Mouse (Mus musculus) kidney, postnatal 0 days (tissue): Measurements from ENCODE around the gene Tespa1. TPM values are rescaled to one million over a fixed set of nuclear protein-coding genes. Genes with fewer than 3 reads are reported as not detected.
"Not testable (repeated sequence)": the region's sequence is repeated elsewhere in the genome, so short reads cannot be mapped to it uniquely, and the experiment has no call there.

Experiments used
- ATAC-seq: fragments of 200-750 bp; cut with Nextera tagmentation; replicated peaks from 2 replicates; pipeline ENCODE4 v1.8.0; 2017; ENCODE audit warnings: low read depth, moderate number of reproducible peaks, moderate TSS enrichment, moderate library complexity; ENCODE audit not compliant: low FRiP score
- DNase-seq: peaks from one replicate; pipeline ENCODE4 v3.0.0-alpha.2; 2016; ENCODE audit warnings: low spot score
- H3K27ac ChIP-seq: fragments of 300-500 bp; sonication (generic); 2 replicates; pipeline ENCODE4 v1.5.1; 2014; ENCODE audit warnings: mild to moderate bottlenecking
- H3K27me3 ChIP-seq: fragments of 300-500 bp; sonication (generic); 2 replicates; pipeline ENCODE4 v1.6.1; 2014; ENCODE audit warnings: low read length, mixed read lengths; ENCODE audit not compliant: insufficient read depth
- H3K36me3 ChIP-seq: fragments of 300-500 bp; sonication (generic); 2 replicates; pipeline ENCODE4 v1.6.1; 2014; ENCODE audit warnings: low read length, mixed read lengths; ENCODE audit not compliant: insufficient read depth
- H3K4me1 ChIP-seq: fragments of 300-500 bp; sonication (generic); replicated peaks from 2 replicates; pipeline ENCODE4 v1.6.1; 2014; ENCODE audit warnings: antibody characterized with exemption, low read length, mixed read lengths; ENCODE audit not compliant: insufficient read depth
- H3K4me2 ChIP-seq: fragments of 300-500 bp; sonication (generic); 2 replicates; pipeline ENCODE4 v1.6.1; 2014; ENCODE audit warnings: mild to moderate bottlenecking, low read length, moderate library complexity, mixed read lengths
- H3K4me3 ChIP-seq: fragments of 300-500 bp; sonication (generic); replicated peaks from 2 replicates; pipeline ENCODE4 v1.5.1; 2014; ENCODE audit warnings: low read depth, low read length
- H3K9ac ChIP-seq: fragments of 300-500 bp; sonication (generic); 2 replicates; pipeline ENCODE4 v1.6.1; 2014; ENCODE audit warnings: low read depth, low read length
- H3K9me3 ChIP-seq: fragments of 300-500 bp; sonication (generic); replicated peaks from 2 replicates; pipeline ENCODE4 v1.6.1; 2016; ENCODE audit warnings: low read length, inconsistent platforms, mixed read lengths
- CTCF ChIP-seq: IDR thresholded peaks from 2 replicates; pipeline ENCODE4 v1.5.1; 2016; ENCODE audit warnings: antibody characterized with exemption, low read depth, mild to moderate bottlenecking, moderate library complexity
- WGBS: fragments of 180-500 bp; shearing (Covaris S2); extraction: QIAGEN DNeasy Blood & Tissue Kit; methylation state at CpG from one replicate; pipeline ENCODE4 v1.1.7; 2014; 5-methylcytosine and 5-hydroxymethylcytosine counted together
- polyA plus RNA-seq: library from polyadenylated mRNA; unstranded; fragments of >200 nt; fragmentation: Nextera tagmentation; extraction: Ambion mirVana; gene quantifications from 2 replicates; pipeline ENCODE4 v1.2.1, GENCODE M21; 2015

Tespa1 gene
- polyA plus RNA-seq, 1 experiment from 2014 or later: 0.14 TPM

DNA sequence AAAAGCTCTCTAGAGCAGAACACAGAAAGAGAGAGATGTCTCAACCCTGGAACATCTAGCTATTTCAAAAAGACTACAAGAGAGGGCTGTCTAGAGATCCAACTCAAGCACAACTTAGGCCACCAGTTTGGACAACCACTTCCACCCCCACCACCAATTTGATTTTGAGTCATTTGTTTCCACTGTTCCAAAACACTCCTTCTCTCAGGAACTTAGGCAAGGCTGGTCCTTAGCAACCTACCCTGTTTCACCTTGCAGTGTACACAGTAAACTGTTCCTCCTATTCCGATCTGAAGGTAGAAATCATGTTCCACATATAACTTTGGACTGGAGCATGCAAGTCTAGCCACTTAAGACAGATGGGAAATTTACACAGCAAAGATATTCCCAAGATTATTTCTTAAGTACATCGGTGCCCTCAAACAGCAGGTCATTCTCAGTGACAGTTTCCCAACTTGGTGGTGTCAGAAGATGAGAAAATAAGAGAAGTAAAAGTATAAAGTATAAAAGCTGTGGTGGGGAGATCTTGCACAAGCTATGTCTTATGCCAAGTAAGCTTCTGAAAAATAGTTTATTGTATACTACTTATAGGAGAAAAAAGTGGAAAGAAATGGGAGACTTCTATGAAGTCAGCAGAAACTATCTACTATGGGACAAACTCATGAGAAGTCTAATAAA is 47.5 kb downstream of the Tespa1 start:
- no peaks in the 10 kb centered on the region for H3K4me1 ChIP-seq
- ATAC-seq (no peak), DNase-seq (no peak)
- no peaks in the 10 kb centered on the region for H3K27me3 ChIP-seq
- no peak overlapping the region for H3K4me2 ChIP-seq
- no peaks in the 10 kb centered on the region for H3K9me3 ChIP-seq
- TF ChIP-seq CTCF: no peak
- H3K27ac ChIP-seq: no peak overlapping the region
- H3K36me3 ChIP-seq: no peaks in the 10 kb centered on the region
- 78% methylated on average over 2 of the region's 2 CpGs for WGBS
- no peak overlapping the region for H3K4me3 ChIP-seq
- H3K9ac ChIP-seq: no peak overlapping the region

DNA sequence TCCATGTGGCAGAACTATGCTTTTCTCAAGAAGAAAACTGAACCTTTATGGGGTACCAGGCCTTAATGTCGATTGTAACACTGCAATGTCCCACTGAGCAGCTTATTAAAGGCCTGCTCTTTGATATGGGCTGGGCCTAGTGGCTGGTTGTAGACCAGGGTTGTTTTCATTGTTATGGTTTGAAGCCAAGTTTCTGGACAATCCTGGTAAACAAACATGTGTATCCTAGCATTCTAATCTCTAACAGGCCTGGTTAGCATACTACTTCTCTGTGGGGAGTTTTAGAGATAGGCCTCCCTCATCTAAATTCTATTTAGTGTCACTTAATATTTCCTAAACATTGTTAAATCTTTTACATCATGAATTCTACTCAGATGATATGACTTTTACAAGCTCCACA is 49.0 kb downstream of the Tespa1 start:
- Histone ChIP-seq H3K9ac (no peak overlapping the region), H3K4me2 (no peak overlapping the region), H3K27me3 (no peaks in the 10 kb centered on the region), H3K36me3 (no peaks in the 10 kb centered on the region), H3K9me3 (no peaks in the 10 kb centered on the region), H3K4me1 (no peaks in the 10 kb centered on the region), H3K27ac (no peak overlapping the region), H3K4me3 (no peak overlapping the region)
- no peak for TF ChIP-seq CTCF
- DNase-seq: no peak
- no peak for ATAC-seq
- WGBS: 52% methylated on average over 1 of the region's 1 CpGs

DNA sequence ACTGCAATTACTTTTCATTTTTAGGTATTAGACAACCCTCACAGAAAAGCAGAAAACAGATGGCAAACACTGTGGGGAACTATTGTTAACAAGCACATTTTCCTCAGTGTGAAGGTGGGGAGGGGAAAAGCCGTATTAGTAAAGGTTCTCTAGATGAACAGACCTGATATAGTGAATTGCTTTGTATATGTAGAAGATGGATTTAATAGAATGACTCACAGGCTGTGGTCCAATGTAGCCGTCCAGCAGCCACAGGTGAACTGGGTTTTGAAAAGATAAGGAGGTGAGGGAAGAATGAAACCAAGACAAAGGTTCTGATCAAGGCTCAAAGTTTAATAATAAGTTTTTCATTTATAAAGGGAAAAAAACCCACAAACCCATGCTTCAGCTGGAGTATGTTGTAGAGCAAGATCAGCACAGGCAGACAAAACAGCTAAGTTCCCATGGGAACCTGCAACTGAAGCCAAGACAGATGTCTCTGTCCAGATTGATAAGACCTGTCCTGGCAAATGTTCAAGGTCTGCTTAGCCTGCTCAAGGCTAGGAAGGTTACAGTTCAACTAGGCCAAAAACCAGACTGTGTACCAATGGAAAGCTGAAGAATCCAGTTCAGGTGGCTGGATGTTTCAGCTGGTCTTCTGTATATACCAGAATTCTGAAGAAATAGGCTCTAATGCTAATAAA is 50.0 kb downstream of the Tespa1 start:
- no peak for ATAC-seq
- TF ChIP-seq CTCF: no peak
- Histone ChIP-seq H3K9ac (no peak overlapping the region), H3K27me3 (no peaks in the 10 kb centered on the region), H3K4me3 (no peak overlapping the region), H3K9me3 (no peaks in the 10 kb centered on the region), H3K4me1 (no peaks in the 10 kb centered on the region), H3K36me3 (no peaks in the 10 kb centered on the region), H3K4me2 (no peak overlapping the region), H3K27ac (no peak overlapping the region)
- 78% methylated on average over 2 of the region's 2 CpGs for WGBS
- no peak for DNase-seq

DNA sequence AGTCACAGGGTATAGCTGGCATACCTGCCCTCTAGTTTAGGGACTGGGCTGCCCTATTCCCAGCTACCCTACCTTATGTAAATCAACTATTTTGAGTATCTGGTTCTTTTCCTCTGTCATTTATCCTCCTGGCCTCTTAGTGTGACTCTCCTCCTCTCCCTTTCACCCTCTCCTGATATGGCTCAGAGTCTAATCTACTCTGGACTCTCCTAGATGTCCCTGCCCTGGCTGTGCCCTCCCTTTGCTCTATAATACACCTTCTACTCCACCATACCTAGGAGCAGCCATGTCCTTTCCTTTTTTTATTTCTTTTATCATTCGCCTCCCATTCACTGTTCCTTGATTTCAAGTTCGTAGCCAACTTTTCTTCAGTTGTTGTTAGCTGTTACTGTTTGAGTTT is 52.5 kb downstream of the Tespa1 start:
- Histone ChIP-seq H3K4me3 (no peak overlapping the region), H3K4me2 (no peak overlapping the region), H3K9me3 (no peaks in the 10 kb centered on the region), H3K27ac (no peak overlapping the region), H3K9ac (no peak overlapping the region), H3K27me3 (no peaks in the 10 kb centered on the region), H3K36me3 (no peaks in the 10 kb centered on the region), H3K4me1 (no peaks in the 10 kb centered on the region)
- 83% methylated on average over 2 of the region's 2 CpGs for WGBS
- no peak for ATAC-seq
- no peak for TF ChIP-seq CTCF
- no peak for DNase-seq

DNA sequence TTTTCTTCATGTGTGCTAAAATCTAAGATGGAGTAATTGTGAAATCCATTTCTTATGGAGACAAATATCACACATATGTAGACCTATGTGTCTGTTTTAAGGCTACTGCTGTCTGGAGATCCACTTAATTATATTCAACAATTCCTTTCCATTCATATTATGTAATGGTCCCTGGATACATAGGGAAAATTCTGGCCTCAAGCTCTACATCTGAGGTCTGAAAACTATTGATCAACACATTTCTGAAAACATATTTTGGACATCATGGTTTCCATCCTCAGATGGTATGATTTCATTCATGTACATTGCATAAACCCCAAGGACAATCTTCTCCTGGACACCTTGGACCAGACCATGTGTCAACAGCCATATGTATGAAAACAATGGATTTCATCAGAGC is 71.6 kb downstream of the Tespa1 start, which contains the start of gene Vmn2r84:
Gene Vmn2r84, minus strand, starts transcription at position 101 of the 400 bp plus-strand sequence.
- TF ChIP-seq CTCF: no peak
- DNase-seq (no peak), ATAC-seq (no peak)
- Histone ChIP-seq H3K36me3 (no peaks in the 10 kb centered on the region), H3K9ac (no peak within 1 kb of the TSS), H3K27me3 (no peaks in the 10 kb centered on the region), H3K9me3 (no peaks in the 10 kb centered on the region), H3K4me1 (no peaks in the 10 kb centered on the region), H3K4me2 (no peak within 1 kb of the TSS), H3K27ac (no peak within 1 kb of the TSS), H3K4me3 (no peak within 1 kb of the TSS)

DNA sequence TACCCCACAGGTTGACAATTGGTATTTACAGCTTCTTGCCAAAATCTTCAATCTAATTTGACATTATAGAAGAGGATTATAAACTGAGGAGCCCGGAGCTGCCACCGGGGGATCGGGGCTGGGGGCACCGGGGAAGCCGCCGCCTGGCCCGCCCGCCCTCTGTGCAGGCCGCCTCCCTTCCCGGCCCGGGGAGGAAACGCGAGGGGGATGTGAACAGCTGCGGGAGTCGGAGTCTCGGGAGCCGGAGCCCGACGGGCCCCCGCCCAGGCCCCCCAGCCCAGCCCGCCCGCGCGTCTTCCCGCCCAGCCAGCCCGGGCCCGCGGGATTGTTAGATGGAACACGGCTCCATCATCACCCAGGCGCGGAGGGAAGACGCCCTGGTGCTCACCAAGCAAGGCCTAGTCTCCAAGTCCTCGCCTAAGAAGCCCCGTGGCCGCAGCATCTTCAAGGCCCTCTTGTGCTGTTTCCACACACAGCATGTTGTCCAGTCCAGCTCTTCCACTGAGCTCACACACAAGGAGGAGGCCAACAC is 89.6 kb downstream of the Tespa1 start:
- peak; percentile 71 for ATAC-seq
- not testable (repeated sequence) for H3K9ac ChIP-seq, H3K4me1 ChIP-seq, H3K4me2 ChIP-seq, H3K27ac ChIP-seq, H3K9me3 ChIP-seq, DNase-seq, H3K4me3 ChIP-seq, H3K36me3 ChIP-seq, H3K27me3 ChIP-seq
- 68% methylated on average over 20 of the region's 35 CpGs for WGBS

Other genes with a start within 250 kb of the Tespa1 start
- gene Olfr823, start 207.5 kb upstream of the Tespa1 start, polyA plus RNA-seq: not detected in 2 replicates
- not detected in 2 replicates for gene Olfr824, start 192.9 kb upstream of the Tespa1 start, polyA plus RNA-seq
- not detected in 2 replicates for gene Olfr825, start 156.1 kb upstream of the Tespa1 start, polyA plus RNA-seq
- gene Olfr826, start 138.7 kb upstream of the Tespa1 start, polyA plus RNA-seq: not detected in 2 replicates
- not detected in 2 replicates for gene Olfr827, start 108.5 kb upstream of the Tespa1 start, polyA plus RNA-seq
- gene Neurod4, start 42.6 kb upstream of the Tespa1 start, polyA plus RNA-seq: not detected in 2 replicates
- not detected in 2 replicates for gene Vmn2r84, start 71.5 kb downstream of the Tespa1 start, polyA plus RNA-seq
- gene Vmn2r85, start 106.8 kb downstream of the Tespa1 start, polyA plus RNA-seq: not detected in 2 replicates
- not detected in 2 replicates for gene Vmn2r86, start 133.2 kb downstream of the Tespa1 start, polyA plus RNA-seq
- not detected in 2 replicates for gene Vmn2r87, start 174.5 kb downstream of the Tespa1 start, polyA plus RNA-seq